Mouse (Mus musculus) v-Abl transformed pro-B cells (cell line): Measurements from ENCODE around the gene Casp6.

ENCODE experiments used
- in situ Hi-C, 2 experiments: fragments of 400-800 bp; cut with MboI; formaldehyde crosslinking; loops; one replicate each; pipeline ENCODE4 v1.15.1; 2025; ENCODE audit not compliant: unreplicated experiment in 2 of 2

The Casp6 gene

GRCm38 (mm10) chr3:129913241-129913640 is 12.0 kb downstream of the Casp6 start:
- in situ Hi-C loops = loop anchor here in 1 of 2 experiments (25.0 kb wide), 1 partner anchor 774 kb away; no protein-coding TSS in a partner anchor

- in situ Hi-C loops = loop anchor here (5.0 to 25.0 kb wide), 2 partner anchors 160 to 770 kb away; no protein-coding TSS in a partner anchor
Observed at GRCm38 (mm10) chr3:129917424-129917823, 16.2 kb downstream of the Casp6 start.

- in situ Hi-C loops = loop anchor here (5.0 to 25.0 kb wide), 2 partner anchors 159 to 769 kb away; no protein-coding TSS in a partner anchor
Observed at GRCm38 (mm10) chr3:129918434-129918833, 17.2 kb downstream of the Casp6 start.

GRCm38 (mm10) chr3:129923581-129923980 is 22.4 kb downstream of the Casp6 start:
- in situ Hi-C loops = loop anchor here in 1 of 2 experiments (25.0 kb wide), 1 partner anchor 764 kb away; no protein-coding TSS in a partner anchor

- in situ Hi-C loops = no loop called here
Observed at GRCm38 (mm10) chr3:129925861-129926260, 24.6 kb downstream of the Casp6 start.

GRCm38 (mm10) chr3:129930213-129930778 is 29.1 kb downstream of the Casp6 start:
- in situ Hi-C loops = no loop called here

GRCm38 (mm10) chr3:129932443-129932842 is 31.2 kb downstream of the Casp6 start:
- in situ Hi-C loops = no loop called here

GRCm38 (mm10) chr3:129936561-129936960 is 35.3 kb downstream of the Casp6 start:
- in situ Hi-C loops = no loop called here

GRCm38 (mm10) chr3:129937848-129938247 is 36.6 kb downstream of the Casp6 start:
- in situ Hi-C loops = no loop called here

GRCm38 (mm10) chr3:129939058-129939457 is 37.8 kb downstream of the Casp6 start:
- in situ Hi-C loops = no loop called here

GRCm38 (mm10) chr3:129940780-129941179 is 39.6 kb downstream of the Casp6 start:
- in situ Hi-C loops = no loop called here

GRCm38 (mm10) chr3:129941291-129941690 is 40.1 kb downstream of the Casp6 start:
- in situ Hi-C loops = no loop called here

- in situ Hi-C loops = no loop called here
Observed at GRCm38 (mm10) chr3:129943813-129944212, 42.6 kb downstream of the Casp6 start.

GRCm38 (mm10) chr3:129946217-129946914 is 45.1 kb downstream of the Casp6 start:
- in situ Hi-C loops = no loop called here

GRCm38 (mm10) chr3:129948359-129948758 is 47.1 kb downstream of the Casp6 start:
- in situ Hi-C loops = no loop called here

GRCm38 (mm10) chr3:129949158-129949773 is 48.0 kb downstream of the Casp6 start:
- in situ Hi-C loops = no loop called here

GRCm38 (mm10) chr3:129953296-129953695 is 52.1 kb downstream of the Casp6 start:
- in situ Hi-C loops = no loop called here

GRCm38 (mm10) chr3:129962533-129962932 is 61.3 kb downstream of the Casp6 start:
- in situ Hi-C loops = no loop called here
